Mouse (Mus musculus) hindbrain, embryonic 13.5 days (tissue): ENCODE measurements around the gene Gm38119. TPM values are rescaled to one million over a fixed set of nuclear protein-coding genes. Genes with fewer than 3 reads are reported as not detected.
"Not testable (repeated sequence)": the region's sequence is repeated elsewhere in the genome, so short reads cannot be mapped to it uniquely, and the experiment has no call there.

Experiments used
- ATAC-seq: fragments of 200-750 bp; cut with Nextera tagmentation; 2 replicates; pipeline ENCODE4 v1.8.0; 2017; ENCODE audit warnings: moderate TSS enrichment; ENCODE audit not compliant: low FRiP score
- H3K27ac ChIP-seq: fragments of 300-500 bp; sonication (generic); 2 replicates; pipeline ENCODE4 v1.5.1; 2015; ENCODE audit warnings: inconsistent platforms, mild to moderate bottlenecking, moderate library complexity
- H3K27me3 ChIP-seq: fragments of 300-500 bp; sonication (generic); 2 replicates; pipeline ENCODE4 v1.6.1; 2015; ENCODE audit warnings: mild to moderate bottlenecking, inconsistent platforms
- H3K36me3 ChIP-seq: fragments of 300-500 bp; sonication (generic); 2 replicates; pipeline ENCODE4 v1.6.1; 2015; ENCODE audit warnings: mild to moderate bottlenecking, inconsistent platforms
- H3K4me1 ChIP-seq: fragments of 300-500 bp; sonication (generic); replicated peaks from 2 replicates; pipeline ENCODE4 v1.6.1; 2015; ENCODE audit warnings: inconsistent platforms
- H3K4me2 ChIP-seq: fragments of 300-500 bp; sonication (generic); 2 replicates; pipeline ENCODE4 v1.6.1; 2015; ENCODE audit warnings: inconsistent platforms, mild to moderate bottlenecking, moderate library complexity
- H3K4me3 ChIP-seq: fragments of 300-500 bp; sonication (generic); 2 replicates; pipeline ENCODE4 v1.5.1; 2015; ENCODE audit warnings: mild to moderate bottlenecking, inconsistent platforms
- H3K9ac ChIP-seq: fragments of 300-500 bp; sonication (generic); 2 replicates; pipeline ENCODE4 v1.6.1; 2015; ENCODE audit warnings: mild to moderate bottlenecking, inconsistent platforms
- H3K9me3 ChIP-seq: fragments of 300-500 bp; sonication (generic); 2 replicates; pipeline ENCODE4 v1.6.1; 2016; ENCODE audit warnings: inconsistent platforms
- WGBS: fragments of 180-500 bp; shearing (Covaris S2); methylation state at CpG from one replicate; pipeline ENCODE4 v1.1.7; 2015; 5-methylcytosine and 5-hydroxymethylcytosine counted together
- polyA plus RNA-seq: library from polyadenylated mRNA; unstranded; fragments of >200 nt; fragmentation: Nextera tagmentation; extraction: Ambion mirVana; gene quantifications from 2 replicates; pipeline ENCODE4 v1.2.1, GENCODE M21; 2015

The Gm38119 gene
- polyA plus RNA-seq: not detected in 2 replicates

DNA sequence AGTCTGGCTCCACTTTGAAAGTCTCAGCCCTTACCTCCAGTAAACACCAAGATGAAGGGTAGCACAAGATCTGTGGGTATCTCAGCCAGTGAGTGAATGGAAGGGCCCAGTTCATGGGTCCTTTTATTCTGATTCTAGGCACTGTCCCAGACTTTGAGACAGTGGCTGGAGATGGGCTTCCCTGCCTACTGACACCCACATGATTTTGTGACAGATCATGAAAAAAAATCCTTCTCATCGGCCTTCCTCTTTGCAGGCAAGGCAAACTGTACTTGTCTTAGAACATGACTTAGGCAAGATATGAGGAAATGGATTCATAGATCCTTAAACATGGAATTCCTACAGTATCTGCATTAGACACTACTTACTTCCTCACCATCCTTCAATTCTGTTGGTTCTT lies at the start of gene Gm38119:
Gene Gm38119, minus strand, starts transcription at position 101 of the 400 bp plus-strand sequence.
- 70% methylated on average over 1 of the region's 1 CpGs for WGBS
- no peaks in the 10 kb centered on the region for H3K27me3 ChIP-seq
- no peaks in the 10 kb centered on the region for H3K36me3 ChIP-seq
- no peak for ATAC-seq
- no peaks in the 10 kb centered on the region for H3K9me3 ChIP-seq
- H3K9ac ChIP-seq: no peak within 1 kb of the TSS
- no peak within 1 kb of the TSS for H3K27ac ChIP-seq
- no peaks in the 10 kb centered on the region for H3K4me1 ChIP-seq
- H3K4me3 ChIP-seq: no peak within 1 kb of the TSS
- H3K4me2 ChIP-seq: no peak within 1 kb of the TSS

DNA sequence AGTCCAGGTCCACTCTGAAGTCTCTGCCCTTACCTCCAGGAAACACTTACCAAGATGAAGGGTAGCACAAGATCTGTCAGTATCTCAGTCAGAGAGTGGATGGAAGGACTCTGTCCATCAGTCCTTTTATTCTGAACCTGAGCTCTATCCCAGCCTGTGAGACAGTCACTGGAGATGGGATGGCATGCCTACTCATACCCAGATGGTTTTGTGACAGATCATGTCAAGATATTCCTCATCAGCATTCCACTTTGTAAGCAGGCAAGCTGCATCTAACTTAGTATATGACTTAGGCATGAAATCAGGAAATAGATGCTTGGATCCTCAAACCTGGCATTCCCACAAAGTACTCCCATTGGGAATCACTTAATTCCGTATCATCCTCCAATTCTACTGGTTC lies 39.9 kb upstream of the Gm38119 start, which contains the start of gene Lce1i:
Gene Lce1i, minus strand, starts transcription at position 101 of the 400 bp plus-strand sequence.
- H3K27ac ChIP-seq: no peak within 1 kb of the TSS
- no peak within 1 kb of the TSS for H3K4me2 ChIP-seq
- H3K36me3 ChIP-seq: no peaks in the 10 kb centered on the region
- H3K9me3 ChIP-seq: no peaks in the 10 kb centered on the region
- ATAC-seq: no peak
- H3K4me1 ChIP-seq: no peaks in the 10 kb centered on the region
- 93% methylated on average over 1 of the region's 1 CpGs for WGBS
- H3K4me3 ChIP-seq: no peak within 1 kb of the TSS
- H3K27me3 ChIP-seq: no peaks in the 10 kb centered on the region
- no peak within 1 kb of the TSS for H3K9ac ChIP-seq

DNA sequence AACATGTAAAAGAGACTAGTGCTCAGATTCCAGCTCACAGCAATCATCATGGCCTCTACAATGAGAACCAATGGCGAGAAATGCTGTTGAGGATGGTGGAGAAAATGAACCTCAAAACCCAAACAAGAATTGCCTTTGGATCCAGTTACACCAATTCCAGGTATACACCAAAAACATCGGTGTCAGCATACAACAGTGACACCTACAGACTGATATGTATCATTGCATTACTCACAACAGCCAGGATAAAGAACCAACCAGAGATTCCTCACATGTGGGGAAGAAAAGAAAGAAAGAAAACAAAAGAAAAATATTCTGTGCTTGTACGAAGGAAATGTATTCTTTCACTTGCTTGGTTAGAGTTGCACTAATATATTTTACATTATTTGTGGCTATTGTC lies 32.7 kb upstream of the Gm38119 start:
- Histone ChIP-seq H3K9me3 (no peaks in the 10 kb centered on the region), H3K36me3 (no peaks in the 10 kb centered on the region), H3K27me3 (no peaks in the 10 kb centered on the region), H3K4me3 (no peak overlapping the region), H3K4me2 (no peak overlapping the region), H3K9ac (no peak overlapping the region), H3K4me1 (no peaks in the 10 kb centered on the region), H3K27ac (no peak overlapping the region)
- ATAC-seq: no peak
- 25% methylated on average over 3 of the region's 3 CpGs for WGBS

DNA sequence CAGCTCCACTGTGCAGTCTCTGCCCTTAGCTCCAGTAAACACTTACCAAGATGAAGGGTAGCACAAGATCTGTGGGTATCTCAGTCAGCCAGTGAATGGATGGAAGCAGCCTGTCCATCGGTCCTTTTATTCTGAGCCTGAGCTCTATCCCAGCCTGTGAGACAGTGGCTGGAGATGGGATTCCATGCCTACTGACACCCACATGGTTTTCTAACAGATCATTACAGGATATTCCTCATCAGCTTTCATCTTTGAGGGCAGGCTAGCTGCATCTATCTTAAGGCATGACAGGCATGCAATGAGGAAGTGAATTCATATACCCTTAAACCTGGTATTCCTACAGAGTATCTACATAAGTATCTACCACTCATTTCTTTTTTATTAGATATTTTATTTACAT lies 26.1 kb upstream of the Gm38119 start, which contains the start of gene Lce1h:
Gene Lce1h, minus strand, starts transcription at position 101 of the 400 bp plus-strand sequence.
- Histone ChIP-seq H3K9ac (no peak within 1 kb of the TSS), H3K4me3 (no peak within 1 kb of the TSS), H3K9me3 (no peaks in the 10 kb centered on the region), H3K27ac (no peak within 1 kb of the TSS), H3K4me2 (no peak within 1 kb of the TSS), H3K4me1 (no peaks in the 10 kb centered on the region), H3K36me3 (no peaks in the 10 kb centered on the region), H3K27me3 (no peaks in the 10 kb centered on the region)
- WGBS: 89% methylated on average over 1 of the region's 1 CpGs
- no peak for ATAC-seq

DNA sequence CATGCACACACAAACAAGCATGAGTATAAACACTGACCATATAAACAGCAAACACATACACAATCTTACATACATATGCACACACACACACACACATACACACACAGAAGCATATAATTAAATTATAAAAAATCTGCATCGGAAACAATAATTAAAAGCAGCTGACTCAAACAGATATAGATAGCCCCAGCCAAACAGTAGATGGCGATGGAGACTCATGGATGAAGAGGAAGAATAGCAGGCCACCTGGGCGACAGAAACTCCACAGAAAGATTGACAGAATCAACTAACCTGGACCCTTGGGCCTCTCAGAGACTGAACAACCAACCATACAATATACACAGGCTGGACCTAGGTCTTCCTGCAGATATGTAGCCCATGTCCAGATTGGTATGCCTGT lies 14.3 kb upstream of the Gm38119 start:
- no peaks in the 10 kb centered on the region for H3K27me3 ChIP-seq
- H3K4me2 ChIP-seq: no peak overlapping the region
- no peaks in the 10 kb centered on the region for H3K9me3 ChIP-seq
- H3K36me3 ChIP-seq: no peaks in the 10 kb centered on the region
- no peak overlapping the region for H3K27ac ChIP-seq
- ATAC-seq: 0 out of 2 replicates have a peak, but pooled peaks have one; percentile 36
- H3K4me1 ChIP-seq: no peaks in the 10 kb centered on the region
- 47% methylated on average over 3 of the region's 3 CpGs for WGBS
- no peak overlapping the region for H3K9ac ChIP-seq
- H3K4me3 ChIP-seq: no peak overlapping the region

DNA sequence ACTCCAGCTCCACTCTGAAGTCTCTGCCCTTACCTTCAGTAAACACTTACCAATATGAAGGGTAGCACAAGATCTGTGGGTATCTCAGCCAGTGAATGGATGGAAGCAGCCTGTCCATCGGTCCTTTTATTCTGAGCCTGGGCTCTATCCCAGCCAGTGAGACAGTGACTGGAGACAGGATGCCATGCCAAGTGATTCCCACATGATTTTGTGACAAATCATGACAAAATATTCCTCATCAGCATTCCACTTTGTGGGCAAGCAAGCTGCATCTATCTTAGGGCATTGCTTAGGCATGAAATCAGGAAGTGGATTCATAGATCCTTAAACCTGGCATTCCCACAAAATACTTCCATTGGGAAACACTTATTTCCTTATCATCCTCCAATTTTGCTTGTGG lies 13.3 kb upstream of the Gm38119 start, which contains the start of gene Lce1g:
Gene Lce1g, minus strand, starts transcription at position 101 of the 400 bp plus-strand sequence.
- Histone ChIP-seq H3K4me2 (no peak within 1 kb of the TSS), H3K4me3 (no peak within 1 kb of the TSS), H3K9me3 (no peaks in the 10 kb centered on the region), H3K27ac (no peak within 1 kb of the TSS), H3K4me1 (no peaks in the 10 kb centered on the region), H3K27me3 (no peaks in the 10 kb centered on the region), H3K9ac (no peak within 1 kb of the TSS), H3K36me3 (no peaks in the 10 kb centered on the region)
- ATAC-seq: no peak
- WGBS: 91% methylated on average over 1 of the region's 1 CpGs

DNA sequence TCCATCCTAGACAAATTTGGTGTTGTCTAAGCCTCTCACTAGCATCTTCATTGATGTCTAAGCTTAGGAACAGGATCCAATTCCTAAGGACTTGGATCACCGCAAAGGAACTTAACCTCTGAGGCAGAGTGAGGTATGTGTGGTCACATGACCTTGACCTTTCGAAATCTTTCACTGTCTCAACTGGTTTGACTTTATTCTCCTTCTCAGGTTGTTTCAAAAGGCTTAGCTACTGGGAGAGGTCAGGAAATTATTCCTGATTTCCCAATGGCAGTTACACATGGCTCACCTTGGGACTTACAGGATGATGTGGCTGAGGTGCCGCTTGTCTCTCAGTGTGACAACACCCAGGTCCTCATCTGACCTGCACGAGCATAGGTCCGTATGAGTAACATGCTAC lies 16.3 kb downstream of the Gm38119 start:
- H3K27me3 ChIP-seq: no peaks in the 10 kb centered on the region
- no peaks in the 10 kb centered on the region for H3K36me3 ChIP-seq
- no peaks in the 10 kb centered on the region for H3K9me3 ChIP-seq
- no peak overlapping the region for H3K27ac ChIP-seq
- no peak overlapping the region for H3K4me3 ChIP-seq
- no peak overlapping the region for H3K9ac ChIP-seq
- no peaks in the 10 kb centered on the region for H3K4me1 ChIP-seq
- 89% methylated on average over 5 of the region's 5 CpGs for WGBS
- ATAC-seq: no peak
- H3K4me2 ChIP-seq: no peak overlapping the region

DNA sequence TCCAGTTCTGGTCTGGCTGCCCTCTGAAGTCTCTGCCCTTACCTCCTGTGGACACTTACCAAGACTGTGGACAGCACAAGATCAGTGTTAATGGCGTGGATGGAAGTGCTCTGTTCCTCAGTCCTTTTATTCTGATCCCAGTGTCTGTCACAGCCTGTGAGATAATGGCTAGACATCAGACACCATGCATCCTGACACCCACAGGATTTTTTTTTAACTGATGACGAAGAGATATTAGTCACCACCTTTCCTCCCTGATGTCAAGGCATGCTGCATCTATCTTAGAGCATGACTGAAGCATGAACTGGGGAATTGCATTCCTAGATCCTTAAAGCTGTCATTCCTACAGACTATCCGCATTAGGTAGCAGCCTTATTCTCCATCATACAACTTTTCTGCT lies 18.6 kb downstream of the Gm38119 start, which contains the start of gene Lce1f:
Gene Lce1f, minus strand, starts transcription at position 101 of the 400 bp plus-strand sequence.
- no peak within 1 kb of the TSS for H3K4me2 ChIP-seq

DNA sequence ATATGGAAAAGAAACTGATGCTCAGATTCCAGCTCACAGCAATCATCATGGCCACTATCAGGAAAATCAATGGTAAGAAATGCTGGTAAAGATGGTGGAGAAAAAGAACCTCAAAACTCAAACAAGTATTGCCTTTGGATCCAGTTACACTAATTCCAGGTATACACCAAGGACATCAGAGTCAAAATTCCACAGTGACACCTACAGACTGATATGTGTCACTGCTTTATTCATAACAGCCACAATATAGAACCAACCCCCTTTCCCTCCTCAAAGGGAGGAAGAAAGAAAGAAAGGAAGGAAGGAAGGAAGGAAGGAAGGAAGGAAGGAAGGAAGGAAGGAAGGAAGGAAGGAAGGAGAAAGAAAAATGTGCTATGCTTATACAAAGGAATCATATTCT lies 23.8 kb downstream of the Gm38119 start:
- ATAC-seq: no peak
- Histone ChIP-seq H3K9me3 (no peaks in the 10 kb centered on the region), H3K9ac (no peak overlapping the region), H3K27me3 (no peaks in the 10 kb centered on the region), H3K4me3 (no peak overlapping the region), H3K4me2 (no peak overlapping the region), H3K36me3 (no peaks in the 10 kb centered on the region), H3K4me1 (no peaks in the 10 kb centered on the region), H3K27ac (no peak overlapping the region)

More for the DNA sequence above, 18.6 kb downstream of the Gm38119 start, which contains the start of gene Lce1f:
- no peak for ATAC-seq
- H3K27me3 ChIP-seq: no peaks in the 10 kb centered on the region
- H3K4me1 ChIP-seq: no peaks in the 10 kb centered on the region
- H3K9me3 ChIP-seq: no peaks in the 10 kb centered on the region
- WGBS: 79% methylated on average over 3 of the region's 3 CpGs
- no peak within 1 kb of the TSS for H3K4me3 ChIP-seq
- no peak within 1 kb of the TSS for H3K27ac ChIP-seq
- no peaks in the 10 kb centered on the region for H3K36me3 ChIP-seq
- no peak within 1 kb of the TSS for H3K9ac ChIP-seq

DNA sequence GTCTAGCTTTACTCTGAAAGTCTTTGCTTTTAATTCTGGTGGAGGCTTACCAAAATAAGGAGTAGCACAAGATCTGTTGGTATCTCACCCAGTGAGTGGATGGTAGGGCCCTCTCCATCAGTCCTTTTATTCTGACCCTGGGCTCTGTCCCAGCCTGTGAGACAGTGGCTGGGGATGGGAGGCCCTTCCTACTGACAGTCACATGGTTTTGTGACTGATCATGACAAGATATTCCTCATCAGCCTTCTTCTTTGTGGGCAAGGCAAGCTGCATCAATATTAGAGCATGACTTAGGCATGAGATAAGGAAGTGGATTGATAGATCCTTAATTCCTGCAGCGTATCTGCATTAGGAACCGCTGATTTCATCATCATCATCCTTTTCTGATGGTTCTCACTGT lies 29.9 kb downstream of the Gm38119 start, which contains the start of gene Lce1e:
Gene Lce1e, minus strand, starts transcription at position 101 of the 400 bp plus-strand sequence.
- WGBS: 93% methylated on average over 2 of the region's 2 CpGs
- Histone ChIP-seq H3K4me2 (no peak within 1 kb of the TSS), H3K36me3 (no peaks in the 10 kb centered on the region), H3K27ac (no peak within 1 kb of the TSS), H3K9me3 (no peaks in the 10 kb centered on the region), H3K4me3 (no peak within 1 kb of the TSS), H3K27me3 (no peaks in the 10 kb centered on the region), H3K4me1 (no peaks in the 10 kb centered on the region), H3K9ac (no peak within 1 kb of the TSS)
- ATAC-seq: no peak

DNA sequence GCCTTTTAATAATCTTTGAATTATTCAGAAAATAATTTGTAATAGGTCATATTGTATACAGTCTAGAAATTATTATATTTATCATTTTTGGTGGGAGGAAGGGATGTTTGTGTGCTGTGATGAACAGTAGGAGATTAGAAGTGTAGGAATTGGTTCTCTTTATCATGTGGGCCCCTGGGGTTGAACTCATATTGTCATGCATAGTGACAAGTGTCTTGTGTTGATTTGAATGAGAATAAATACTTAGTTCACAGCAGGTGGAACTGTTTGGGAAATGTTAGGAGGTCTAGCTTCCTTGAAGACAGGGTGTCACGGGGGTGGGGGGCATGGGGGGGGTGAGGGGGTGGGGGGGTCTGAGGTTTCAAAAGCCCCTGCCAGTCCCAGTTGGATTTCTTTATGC lies 44.3 kb downstream of the Gm38119 start:
- 0% methylated on average over 1 of the region's 1 CpGs for WGBS
- H3K27ac ChIP-seq: no peak overlapping the region
- H3K36me3 ChIP-seq: no peaks in the 10 kb centered on the region
- no peak overlapping the region for H3K4me3 ChIP-seq
- no peak overlapping the region for H3K4me2 ChIP-seq
- no peaks in the 10 kb centered on the region for H3K4me1 ChIP-seq
- no peak for ATAC-seq
- no peaks in the 10 kb centered on the region for H3K27me3 ChIP-seq
- no peak overlapping the region for H3K9ac ChIP-seq
- no peaks in the 10 kb centered on the region for H3K9me3 ChIP-seq

DNA sequence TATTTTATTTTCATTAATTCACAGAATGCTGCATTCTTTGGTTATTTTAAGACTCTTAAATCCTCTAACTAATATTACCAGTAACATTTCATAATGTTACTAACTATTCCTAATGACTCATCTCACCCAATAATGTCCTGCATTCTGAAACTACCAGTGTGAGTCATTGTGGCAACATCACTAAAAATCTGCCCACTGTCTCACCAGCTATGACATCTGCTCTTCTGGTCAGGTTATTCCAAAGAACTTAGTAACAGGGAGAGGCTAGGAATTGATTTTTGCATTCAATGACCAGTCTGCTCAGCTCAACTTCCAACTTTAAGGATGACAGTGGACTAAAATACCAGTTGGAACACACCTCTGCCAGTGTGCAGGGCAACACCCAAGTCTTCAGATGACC lies 47.2 kb downstream of the Gm38119 start:
- H3K4me3 ChIP-seq: no peak overlapping the region
- no peaks in the 10 kb centered on the region for H3K27me3 ChIP-seq
- ATAC-seq: no peak
- H3K4me2 ChIP-seq: no peak overlapping the region
- no peak overlapping the region for H3K9ac ChIP-seq
- no peaks in the 10 kb centered on the region for H3K36me3 ChIP-seq
- no peaks in the 10 kb centered on the region for H3K4me1 ChIP-seq
- no peak overlapping the region for H3K27ac ChIP-seq
- no peaks in the 10 kb centered on the region for H3K9me3 ChIP-seq

DNA sequence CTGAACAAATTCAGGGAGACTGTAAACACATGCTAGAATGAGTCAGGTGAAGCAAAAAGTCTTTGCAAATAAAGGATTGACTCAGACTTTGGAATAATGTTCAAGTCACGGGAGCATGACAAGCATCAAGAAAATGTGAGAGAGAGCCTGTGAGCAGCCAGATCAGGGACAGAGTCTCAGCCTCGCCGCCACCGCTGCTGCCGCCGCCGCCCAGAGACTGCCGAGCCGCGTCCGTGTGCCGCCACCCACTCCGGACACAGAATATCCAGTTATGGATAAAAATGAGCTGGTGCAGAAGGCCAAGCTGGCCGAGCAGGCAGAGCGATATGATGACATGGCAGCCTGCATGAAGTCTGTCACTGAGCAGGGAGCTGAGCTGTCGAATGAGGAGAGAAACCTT lies 49.7 kb downstream of the Gm38119 start:
- not testable (repeated sequence) for H3K9ac ChIP-seq, H3K4me1 ChIP-seq, H3K27me3 ChIP-seq, H3K27ac ChIP-seq, H3K4me2 ChIP-seq, H3K4me3 ChIP-seq, H3K36me3 ChIP-seq, H3K9me3 ChIP-seq, ATAC-seq
- 84% methylated on average over 16 of the region's 16 CpGs for WGBS
